Mouse (Mus musculus) liver, adult 10 weeks (tissue): ENCODE measurements around the gene Rnase1. TPM values are rescaled to one million over a fixed set of nuclear protein-coding genes. Genes with fewer than 3 reads are reported as not detected.

ENCODE experiments used
- polyA plus RNA-seq: library from polyadenylated mRNA; stranded (reverse); fragments of 350-450 nt; fragmentation: Illumina TruSeq; extraction: RNeasy Lipid Tissue Mini Kit (QIAGEN cat#74804); gene quantifications from one replicate; pipeline ENCODE4 v1.2.3, GENCODE M21; 2014; ENCODE audit warnings: low read depth, low replicate concordance

Rnase1 gene
- polyA plus RNA-seq: not detected

GRCm38 (mm10) chr14:51146685-51147084, at the start of gene Rnase1:
Gene Rnase1, minus strand, starts transcription at chr14:51146785.

GRCm38 (mm10) chr14:51161976-51162375, 15.4 kb upstream of the Rnase1 start, which contains the start of gene Rnase2b:
Gene Rnase2b, plus strand, starts transcription at chr14:51162260.

GRCm38 (mm10) chr14:51113916-51114560, 32.5 kb downstream of the Rnase1 start, which contains the start of gene Eddm3b:
Gene Eddm3b, plus strand, starts transcription at chr14:51114426.

Other genes with a start within 250 kb of the Rnase1 start
- gene Klhl33, start 249.3 kb downstream of the Rnase1 start, polyA plus RNA-seq: not detected
- gene Osgep, start 221.9 kb downstream of the Rnase1 start, polyA plus RNA-seq: 10.0 TPM
- gene Apex1, start 221.8 kb downstream of the Rnase1 start, polyA plus RNA-seq: 17.1 TPM
- gene Pip4p1, start 215.9 kb downstream of the Rnase1 start, polyA plus RNA-seq: 14.0 TPM
- gene Pnp, start 215.7 kb downstream of the Rnase1 start, polyA plus RNA-seq: 139 TPM
- gene Gm49342, start 202.3 kb downstream of the Rnase1 start, polyA plus RNA-seq: not detected
- gene Pnp2, start 190.8 kb downstream of the Rnase1 start, polyA plus RNA-seq: 0.45 TPM
- gene Rnase10, start 139.0 kb downstream of the Rnase1 start, polyA plus RNA-seq: 0.50 TPM
- not detected for gene Rnase9, start 104.9 kb downstream of the Rnase1 start, polyA plus RNA-seq
- gene Rnase11, start 96.6 kb downstream of the Rnase1 start, polyA plus RNA-seq: not detected
- not detected for gene Rnase12, start 89.1 kb downstream of the Rnase1 start, polyA plus RNA-seq
- gene Olfr750, start 72.3 kb downstream of the Rnase1 start, polyA plus RNA-seq: not detected
- gene Rnase4, start 55.7 kb downstream of the Rnase1 start, polyA plus RNA-seq: 2,257 TPM
- gene Ang, start 55.6 kb downstream of the Rnase1 start, polyA plus RNA-seq: 347 TPM
- gene Eddm3b, start 32.4 kb downstream of the Rnase1 start, polyA plus RNA-seq: not detected
- gene Rnase6, start 22.9 kb downstream of the Rnase1 start, polyA plus RNA-seq: 0.93 TPM
- gene Rnase2b, start 15.5 kb upstream of the Rnase1 start, polyA plus RNA-seq: not detected
- not detected for gene Ang2, start 52.4 kb upstream of the Rnase1 start, polyA plus RNA-seq
- gene Ear14, start 56.6 kb upstream of the Rnase1 start, polyA plus RNA-seq: not detected
- gene Rnase2a, start 109.3 kb upstream of the Rnase1 start, polyA plus RNA-seq: not detected
- not detected for gene Gm7247, start 215.0 kb upstream of the Rnase1 start, polyA plus RNA-seq